Mouse (Mus musculus) thymus, adult 2 months (tissue): ENCODE results near the gene Pla2g4c.

Source experiments
- CTCF ChIP-seq: fragments of 200-500 bp; IDR thresholded peaks from 2 replicates; pipeline ENCODE4 v1.5.1; 2012; ENCODE audit warnings: mild to moderate bottlenecking, control low read depth, low read length, moderate library complexity, borderline replicate concordance; ENCODE audit not compliant: control insufficient read depth, poor library complexity, insufficient read depth; ENCODE audit errors: extremely low read depth
- POLR2A ChIP-seq: fragments of 200-500 bp; IDR thresholded peaks from 2 replicates; pipeline ENCODE4 v1.6.1; 2012; ENCODE audit warnings: mild to moderate bottlenecking, low read length, control low read depth, moderate library complexity; ENCODE audit not compliant: control insufficient read depth, poor library complexity, insufficient read depth; ENCODE audit errors: extremely low read depth

DNA sequence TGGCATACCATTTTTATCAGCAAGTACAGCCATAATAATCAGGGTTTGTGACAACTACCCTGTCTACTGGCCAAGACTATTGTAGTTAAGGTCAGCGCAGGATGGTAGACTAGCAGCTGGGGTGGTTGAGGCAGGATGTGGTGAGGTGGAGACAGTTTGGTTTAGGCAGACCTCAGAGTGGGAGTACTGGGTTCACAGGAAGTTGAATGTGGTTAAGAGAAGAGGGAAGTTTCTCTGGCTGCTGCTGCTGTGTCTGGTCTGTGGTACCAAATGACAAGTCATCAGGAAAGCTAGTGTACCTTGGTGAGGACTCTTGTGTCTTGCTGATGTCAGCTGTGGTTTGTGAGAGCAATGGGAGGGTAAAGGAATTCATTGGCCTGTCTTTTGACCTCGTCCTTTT, 21.7 kb upstream of the Pla2g4c start:
- TF ChIP-seq CTCF (no peak), POLR2A (no peak)
